Mouse (Mus musculus): ENCODE data around the gene Naa35.

GRCm38 (mm10) chr13:59674215-59674614, 89.2 kb downstream of the Naa35 start:
- TF ChIP-seq CTCF (IDR thresholded peaks at IDR 0.05; ENCODE audit: extremely low read depth, insufficient read depth, low read length), result no peak
- TF ChIP-seq POLR2A (IDR thresholded peaks at IDR 0.05; ENCODE audit: extremely low read depth, insufficient read depth, low read length), result no peak
